Mouse (Mus musculus) CH12.LX (cell line): Measurements from ENCODE around the gene Hyal2. TPM values are rescaled to one million over a fixed set of nuclear protein-coding genes. Genes with fewer than 3 reads are reported as not detected.
A peak's percentile ranks its signal among the peaks of the same experiment; 100 is the strongest.

Experiments used
- DNase-seq: peaks from one replicate; pipeline ENCODE4 v3.0.0-alpha.2; 2013; ENCODE audit errors: extremely low read depth
- H3K27ac ChIP-seq: 2 replicates; pipeline ENCODE4 v1.5.1; 2012; ENCODE audit warnings: low read depth, mild to moderate bottlenecking, control low read depth, moderate library complexity; ENCODE audit not compliant: insufficient read depth
- H3K27me3 ChIP-seq: replicated peaks from 2 replicates; pipeline ENCODE3; 2012; ENCODE audit warnings: inconsistent platforms
- H3K36me3 ChIP-seq, 2 experiments: replicated peaks in 1 of 2; 2 replicates each; pipeline versions ENCODE3 to v1.6.1; 2012; ENCODE audit warnings: inconsistent platforms in 1 of 2, low read length in 1 of 2, mild to moderate bottlenecking in 1 of 2, mixed read lengths in 1 of 2, moderate library complexity in 1 of 2; ENCODE audit not compliant: control insufficient read depth in 1 of 2, insufficient read depth in 1 of 2
- H3K4me1 ChIP-seq, 2 experiments: 2 replicates each; pipeline ENCODE4 v1.6.1; 2012; ENCODE audit warnings: inconsistent platforms in 1 of 2, moderate library complexity in 1 of 2; ENCODE audit not compliant: insufficient read depth in 2 of 2, control insufficient read depth in 1 of 2
- H3K4me2 ChIP-seq: 2 replicates; pipeline ENCODE4 v1.6.1; 2012; ENCODE audit warnings: low read depth, mild to moderate bottlenecking, control low read depth; ENCODE audit not compliant: poor library complexity, insufficient read depth, severe bottlenecking
- H3K4me3 ChIP-seq, 3 experiments: fragments of 150-350 bp in 1 of 3; sonication (generic) in 1 of 3; replicated peaks in 1 of 3; 2 replicates each; pipeline versions ENCODE3 to v1.5.1; 2011 to 2012; ENCODE audit warnings: low read depth in 2 of 3, low read length in 2 of 3, mild to moderate bottlenecking in 2 of 3, moderate library complexity in 2 of 3, control low read depth in 1 of 3, improper control_type of control experiment in 1 of 3, inconsistent platforms in 1 of 3, mixed read lengths in 1 of 3; ENCODE audit not compliant: poor library complexity in 1 of 3
- H3K79me2 ChIP-seq: replicated peaks from 2 replicates; pipeline ENCODE4 v1.6.1; 2012; ENCODE audit warnings: mild to moderate bottlenecking, moderate library complexity; ENCODE audit not compliant: control insufficient read depth, poor library complexity, insufficient read depth, severe bottlenecking; ENCODE audit errors: extremely low read depth
- H3K9ac ChIP-seq: 2 replicates; pipeline ENCODE4 v1.6.1; 2012; ENCODE audit warnings: low read depth, mild to moderate bottlenecking, control low read depth, moderate library complexity; ENCODE audit not compliant: insufficient read depth
- H3K9me3 ChIP-seq: replicated peaks from 2 replicates; pipeline ENCODE3; 2012; ENCODE audit warnings: low read length, inconsistent platforms, mixed read lengths
- CHD2 ChIP-seq: IDR thresholded peaks from 2 replicates; pipeline ENCODE4 v1.6.1; 2011; ENCODE audit warnings: low read length, improper control_type of control experiment
- E2F4 ChIP-seq: IDR thresholded peaks from 2 replicates; pipeline ENCODE4 v1.6.1; 2011; ENCODE audit warnings: low read depth, low read length, improper control_type of control experiment; ENCODE audit not compliant: insufficient replicate concordance
- ELF1 ChIP-seq: IDR thresholded peaks from 2 replicates; pipeline ENCODE4 v1.6.1; 2014; ENCODE audit warnings: low read depth, mild to moderate bottlenecking, inconsistent platforms, low read length, improper control_type of control experiment
- EP300 ChIP-seq: IDR thresholded peaks from 2 replicates; pipeline ENCODE4 v1.6.1; 2011; ENCODE audit warnings: low read length, improper control_type of control experiment
- GABPA ChIP-seq: IDR thresholded peaks from 2 replicates; pipeline ENCODE4 v1.6.1; 2012; ENCODE audit warnings: low read depth, low read length, improper control_type of control experiment, inconsistent platforms; ENCODE audit not compliant: insufficient replicate concordance
- HCFC1 ChIP-seq: IDR thresholded peaks from 2 replicates; pipeline ENCODE4 v1.6.1; 2012; ENCODE audit warnings: low read depth, mild to moderate bottlenecking, inconsistent platforms, low read length, improper control_type of control experiment
- IRF4 ChIP-seq: IDR thresholded peaks from 2 replicates; pipeline ENCODE4 v1.6.1; 2014; ENCODE audit warnings: low read depth, mild to moderate bottlenecking, inconsistent platforms, low read length, improper control_type of control experiment
- JUND ChIP-seq: conservative IDR thresholded peaks from 2 replicates; pipeline ENCODE4 v1.6.1; 2011; ENCODE audit warnings: low read depth, low read length, improper control_type of control experiment
- MAFK ChIP-seq: IDR thresholded peaks from 2 replicates; pipeline ENCODE4 v1.6.1; 2011; ENCODE audit warnings: low read length, improper control_type of control experiment; ENCODE audit not compliant: insufficient replicate concordance
- MXI1 ChIP-seq: IDR thresholded peaks from 2 replicates; pipeline ENCODE4 v1.6.1; 2011; ENCODE audit warnings: mild to moderate bottlenecking, low read depth, low read length, improper control_type of control experiment
- MYC ChIP-seq: IDR thresholded peaks from 2 replicates; pipeline ENCODE4 v1.6.1; 2011; ENCODE audit warnings: low read depth, mild to moderate bottlenecking, improper control_type of control experiment, low read length
- NELFE ChIP-seq: IDR thresholded peaks from 2 replicates; pipeline ENCODE4 v1.6.1; 2011; ENCODE audit warnings: low read depth, low read length, improper control_type of control experiment
- NRF1 ChIP-seq: IDR thresholded peaks from 2 replicates; pipeline ENCODE4 v1.6.1; 2014; ENCODE audit warnings: low read depth, mild to moderate bottlenecking, inconsistent platforms, low read length, improper control_type of control experiment, moderate library complexity
- PAX5 ChIP-seq: IDR thresholded peaks from 2 replicates; pipeline ENCODE4 v1.6.1; 2012; ENCODE audit warnings: low read length, inconsistent platforms, mixed read lengths
- POLR2A ChIP-seq: IDR thresholded peaks from 2 replicates; pipeline ENCODE4 v1.6.1; 2011; ENCODE audit warnings: low read depth, mild to moderate bottlenecking, improper control_type of control experiment, low read length
- RAD21 ChIP-seq: IDR thresholded peaks from 2 replicates; pipeline ENCODE4 v1.6.1; 2011; ENCODE audit warnings: low read depth, mild to moderate bottlenecking, low read length, improper control_type of control experiment, moderate library complexity
- RCOR1 ChIP-seq: conservative IDR thresholded peaks from 2 replicates; pipeline ENCODE4 v1.6.1; 2012; ENCODE audit warnings: low read depth, mild to moderate bottlenecking, inconsistent platforms, low read length, improper control_type of control experiment
- SIN3A ChIP-seq: IDR thresholded peaks from 2 replicates; pipeline ENCODE4 v1.6.1; 2012; ENCODE audit warnings: low read length, improper control_type of control experiment, inconsistent platforms
- SMC3 ChIP-seq: IDR thresholded peaks from 2 replicates; pipeline ENCODE4 v1.6.1; 2011; ENCODE audit warnings: low read depth, low read length, improper control_type of control experiment
- TBP ChIP-seq: conservative IDR thresholded peaks from 2 replicates; pipeline ENCODE4 v1.6.1; 2011; ENCODE audit warnings: low read depth, low read length, improper control_type of control experiment
- TCF12 ChIP-seq: IDR thresholded peaks from 2 replicates; pipeline ENCODE4 v1.6.1; 2014; ENCODE audit warnings: low read depth, mild to moderate bottlenecking, inconsistent platforms, low read length, improper control_type of control experiment
- ZKSCAN1 ChIP-seq: IDR thresholded peaks from 2 replicates; pipeline ENCODE4 v1.6.1; 2012; ENCODE audit warnings: low read depth, inconsistent platforms, low read length, improper control_type of control experiment, borderline replicate concordance
- ZMIZ1 ChIP-seq: IDR thresholded peaks from 2 replicates; pipeline ENCODE4 v1.6.1; 2012; ENCODE audit warnings: low read depth, mild to moderate bottlenecking, inconsistent platforms, low read length, improper control_type of control experiment
- ZNF384 ChIP-seq: IDR thresholded peaks from 2 replicates; pipeline ENCODE4 v1.6.1; 2012; ENCODE audit warnings: low read depth, low read length, improper control_type of control experiment, inconsistent platforms
- dilution Hi-C: fragments of 300-500 bp; cut with MboI; formaldehyde crosslinking; loops from 2 replicates; pipeline ENCODE4 v1.14.3; 2020; ENCODE audit warnings: low sequenced_read_pairs; ENCODE audit not compliant: extremely low pct_unique_long_range_greater_than_20kb, extremely low pct_ligation_motif_present
- in situ Hi-C: fragments of 300-500 bp; cut with MboI; formaldehyde crosslinking; loops from 3 replicates; pipeline ENCODE4 v1.14.3; 2019; ENCODE audit warnings: low sequenced_read_pairs, low pct_ligation_motif_present, low pct_unique_long_range_greater_than_20kb, mixed read lengths
- polyA plus RNA-seq: library from polyadenylated mRNA; unstranded; fragments of >175 nt; gene quantifications from 2 replicates; pipeline ENCODE4 v1.2.1, GENCODE M21; 2012; ENCODE audit warnings: low read depth; ENCODE audit not compliant: insufficient read length
- total RNA-seq, 2 experiments: library from RNA; depleted of rRNA; stranded (reverse); fragments of 300-350 nt in 1 of 2; fragments of >200 nt in 1 of 2; gene quantifications; 2 replicates each; pipeline ENCODE4 v1.2.3; 2012 to 2014

Hyal2 gene
- total and polyA plus RNA-seq, 3 experiments: 16.4 to 30.9 (median 26.8) TPM

- TF ChIP-seq NRF1 (no peak), TCF12 (peak; percentile 62; the same call in 1 of the 2 replicates), SIN3A (peak; percentile 68), ZNF384 (no peak), TBP (peak; percentile 73), JUND (no peak), ZMIZ1 (no peak), NELFE (peak; percentile 64), ELF1 (peak; percentile 59), POLR2A (peak; percentile 77), MXI1 (peak; percentile 20; the same call in 1 of the 2 replicates), CHD2 (0 out of 2 replicates have a peak, but pooled peaks have one; percentile 1), PAX5 (no peak), EP300 (no peak), ZKSCAN1 (no peak), E2F4 (no peak), SMC3 (no peak), MAFK (no peak), RCOR1 (no peak)
These were observed 13.0 kb downstream of the Hyal2 start, which contains the start of gene Hyal3 (continued) for GRCm38 (mm10) chr9:107580501-107581317.

- Histone ChIP-seq H3K27ac (no peak overlapping the region), H3K4me1 (peaks cover 10 to 42% of the 10 kb centered on the region in 2 experiments), H3K36me3 (peaks cover 8 to 33% of the 10 kb centered on the region in 2 experiments), H3K9me3 (no peaks in the 10 kb centered on the region), H3K9ac (peak overlapping the region; percentile 81), H3K27me3 (no peaks in the 10 kb centered on the region), H3K79me2 (no peaks in the 10 kb centered on the region), H3K4me2 (peak overlapping the region; percentile 84), H3K4me3 (peak overlapping the region; percentile 62 to 95 (median 84))
- in situ Hi-C loops (no loop called here), dilution Hi-C loops (no loop called here)
- TF ChIP-seq PAX5 (no peak), GABPA (no peak), MYC (no peak), ZKSCAN1 (no peak), RAD21 (no peak), IRF4 (no peak), CHD2 (no peak), ZNF384 (no peak), E2F4 (no peak), HCFC1 (no peak)
- DNase-seq: no peak
These were observed 13.8 kb downstream of the Hyal2 start for GRCm38 (mm10) chr9:107581584-107581983.
